Mouse (Mus musculus): ENCODE results near the gene Gm3238.

- no peak for TF ChIP-seq CTCF (IDR thresholded peaks at IDR 0.05; ENCODE audit: extremely low read depth, insufficient read length, insufficient replicate concordance, low read depth, low read length)
- TF ChIP-seq POLR2A (IDR thresholded peaks at IDR 0.05; ENCODE audit: low read depth, low read length): no peak
Measured at GRCm38 (mm10) chr10:77788621-77789020, 17.5 kb upstream of the Gm3238 start.

All from small intestine, adult 2 months (tissue).